Mouse (Mus musculus): Measurements from ENCODE around the gene Slc43a1.
"Not testable (repeated sequence)": the region's sequence is repeated elsewhere in the genome, so short reads cannot be mapped to it uniquely, and the experiment has no call there.

Gene Slc43a1

GRCm38 (mm10) chr2:84838593-84838949 is at the start of gene Slc43a1:
TSS of gene Slc43a1 (plus strand) at chr2:84838850.
- no peak for DNase-seq

- no peak for DNase-seq
Observed at GRCm38 (mm10) chr2:84790418-84790817, 48.2 kb upstream of the Slc43a1 start.

GRCm38 (mm10) chr2:84792516-84792915 is 46.1 kb upstream of the Slc43a1 start:
- peak; percentile 42 for DNase-seq

GRCm38 (mm10) chr2:84793154-84793553 is 45.5 kb upstream of the Slc43a1 start:
- DNase-seq, result no peak

- DNase-seq, result no peak
Observed at GRCm38 (mm10) chr2:84793871-84794270, 44.8 kb upstream of the Slc43a1 start.

GRCm38 (mm10) chr2:84797833-84798492 is 40.7 kb upstream of the Slc43a1 start:
- peak; percentile 90 for DNase-seq

- DNase-seq, result peak; percentile 86
Observed at GRCm38 (mm10) chr2:84798493-84798921, 40.1 kb upstream of the Slc43a1 start, which contains the start of gene Ube2l6. TSS of gene Ube2l6 (plus strand) at chr2:84798828.

GRCm38 (mm10) chr2:84799041-84799561 is 39.5 kb upstream of the Slc43a1 start:
- peak; percentile 87 for DNase-seq

- no peak for DNase-seq
Observed at GRCm38 (mm10) chr2:84800304-84800703, 38.3 kb upstream of the Slc43a1 start.

- DNase-seq, result not testable (repeated sequence)
Observed at GRCm38 (mm10) chr2:84801223-84801622, 37.4 kb upstream of the Slc43a1 start.

GRCm38 (mm10) chr2:84803963-84804362 is 34.7 kb upstream of the Slc43a1 start:
- DNase-seq, result no peak

GRCm38 (mm10) chr2:84806546-84806945 is 32.1 kb upstream of the Slc43a1 start:
- DNase-seq, result no peak

GRCm38 (mm10) chr2:84809330-84809729 is 29.3 kb upstream of the Slc43a1 start:
- no peak for DNase-seq

- no peak for DNase-seq
Observed at GRCm38 (mm10) chr2:84810526-84810885, 28.1 kb upstream of the Slc43a1 start.

GRCm38 (mm10) chr2:84810886-84811577 is 27.6 kb upstream of the Slc43a1 start:
- DNase-seq, result peak; percentile 95

- DNase-seq, result no peak
Observed at GRCm38 (mm10) chr2:84811880-84812279, 26.8 kb upstream of the Slc43a1 start.

GRCm38 (mm10) chr2:84812676-84813075 is 26.0 kb upstream of the Slc43a1 start:
- DNase-seq, result no peak

- peak; percentile 13 for DNase-seq
Observed at GRCm38 (mm10) chr2:84819861-84820260, 18.8 kb upstream of the Slc43a1 start.

GRCm38 (mm10) chr2:84822552-84822951 is 16.1 kb upstream of the Slc43a1 start, which contains the start of gene Smtnl1:
TSS of gene Smtnl1 (minus strand) at chr2:84822652.
- DNase-seq, result no peak

GRCm38 (mm10) chr2:84823237-84823636 is 15.4 kb upstream of the Slc43a1 start:
- DNase-seq, result peak; percentile 18

GRCm38 (mm10) chr2:84826488-84827282 is 12.0 kb upstream of the Slc43a1 start, which contains the start of gene Timm10:
TSS of gene Timm10 (plus strand) at chr2:84826997.
- peak; percentile 93 for DNase-seq

GRCm38 (mm10) chr2:84827283-84827920 is 11.2 kb upstream of the Slc43a1 start:
- no peak for DNase-seq

All from lung, postnatal 10 days (tissue).